Mouse (Mus musculus) C2C12 (cell line): ENCODE measurements around the gene Sox12.

ENCODE experiments used
- CEBPB ChIP-seq: IDR thresholded peaks from one replicate; pipeline ENCODE4 v1.6.1; 2011; ENCODE audit warnings: low read depth, mild to moderate bottlenecking, control low read depth, moderate library complexity
- CTCF ChIP-seq: IDR thresholded peaks from one replicate; pipeline ENCODE4 v1.5.1; 2011; ENCODE audit not compliant: control insufficient read depth, insufficient read depth, insufficient read length
- MAX ChIP-seq: IDR thresholded peaks from one replicate; pipeline ENCODE4 v1.6.1; 2011; ENCODE audit warnings: mild to moderate bottlenecking, control low read depth
- MYOD1 ChIP-seq: IDR thresholded peaks from one replicate; pipeline ENCODE4 v1.6.1; 2011; ENCODE audit warnings: low read depth; ENCODE audit not compliant: control insufficient read depth, insufficient read length
- MYOG ChIP-seq: IDR thresholded peaks from one replicate; pipeline ENCODE4 v1.6.1; 2011; ENCODE audit not compliant: control insufficient read depth, insufficient read length; ENCODE audit errors: extremely low read depth
- USF1 ChIP-seq: IDR thresholded peaks from one replicate; pipeline ENCODE4 v1.6.1; 2011; ENCODE audit warnings: low read depth, mild to moderate bottlenecking, control low read depth, moderate library complexity

DNA sequence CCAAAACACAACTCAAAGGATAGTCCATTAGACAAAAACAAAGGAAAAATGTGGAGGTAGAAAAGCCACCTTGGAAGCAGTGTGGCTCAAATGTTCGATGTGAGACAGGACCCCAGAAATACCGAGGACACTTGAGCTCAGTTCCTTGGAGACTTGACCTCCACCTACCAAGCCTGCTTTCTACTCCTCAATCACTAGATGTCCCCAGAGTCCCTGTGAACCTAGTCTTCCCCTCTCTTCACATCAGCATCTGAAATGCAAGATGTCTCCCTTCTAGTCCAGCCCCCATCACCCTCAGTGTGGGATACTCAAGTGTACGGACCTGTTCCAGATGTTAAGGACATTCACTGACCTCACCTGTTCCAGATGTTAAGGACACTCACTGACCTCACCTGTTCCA, 5.1 kb downstream of the Sox12 start:
- TF ChIP-seq CTCF (peak; percentile 49), MAX (no peak), MYOD1 (no peak), MYOG (no peak), CEBPB (no peak), USF1 (no peak)
